Mouse (Mus musculus) brain, embryonic 14.5 days (tissue): ENCODE measurements around the gene Rcan3. TPM values are rescaled to one million over a fixed set of nuclear protein-coding genes. Genes with fewer than 3 reads are reported as not detected.
A peak's percentile ranks its signal among the peaks of the same experiment; 100 is the strongest.

Source experiments
- DNase-seq: peaks from one replicate; pipeline ENCODE4 v3.0.0-alpha.2; 2011; ENCODE audit warnings: low read depth
- CTCF ChIP-seq: fragments of 200-500 bp; IDR thresholded peaks from 2 replicates; pipeline ENCODE4 v1.5.1; 2012; ENCODE audit warnings: inconsistent platforms, mild to moderate bottlenecking, moderate library complexity, borderline replicate concordance; ENCODE audit not compliant: insufficient read depth, insufficient read length; ENCODE audit errors: extremely low read depth
- POLR2A ChIP-seq: fragments of 200-500 bp; IDR thresholded peaks from 2 replicates; pipeline ENCODE4 v1.6.1; 2012; ENCODE audit warnings: mild to moderate bottlenecking, inconsistent platforms, borderline replicate concordance; ENCODE audit not compliant: poor library complexity, insufficient read depth, insufficient read length, severe bottlenecking; ENCODE audit errors: extremely low read depth
- polyA plus RNA-seq: library from polyadenylated mRNA; depleted of rRNA; stranded (reverse); fragments of >200 nt; gene quantifications from 2 replicates; pipeline ENCODE4 v1.2.3, GENCODE M21; 2012; rRNA removed

The Rcan3 gene
- 37.1 and 47.1 TPM in 2 replicates for polyA plus RNA-seq

- peak; percentile 93 for TF ChIP-seq POLR2A
- no peak for TF ChIP-seq CTCF
- peak; percentile 94 for DNase-seq
These were observed at the start of gene Rcan3 for GRCm38 (mm10) chr4:135433443-135434394. Gene Rcan3 (minus strand): TSS chr4:135433853.

- DNase-seq, result no peak
- peak; percentile 10; the same call in 1 of the 2 replicates for TF ChIP-seq CTCF
- TF ChIP-seq POLR2A, result no peak
These were observed 46.7 kb upstream of the Rcan3 start for GRCm38 (mm10) chr4:135480370-135480769.

- TF ChIP-seq CTCF (no peak), POLR2A (no peak)
- no peak for DNase-seq
These were observed 44.2 kb upstream of the Rcan3 start for GRCm38 (mm10) chr4:135477851-135478250.

- no peak for DNase-seq
- TF ChIP-seq POLR2A (no peak), CTCF (no peak)
These were observed 29.8 kb upstream of the Rcan3 start for GRCm38 (mm10) chr4:135463406-135463805.

- DNase-seq, result peak; percentile 20
- TF ChIP-seq POLR2A (no peak), CTCF (no peak)
These were observed 19.9 kb upstream of the Rcan3 start for GRCm38 (mm10) chr4:135453572-135453971.

GRCm38 (mm10) chr4:135453164-135453563 is 19.5 kb upstream of the Rcan3 start:
- TF ChIP-seq POLR2A (no peak), CTCF (no peak)

GRCm38 (mm10) chr4:135451360-135452015 is 17.8 kb upstream of the Rcan3 start:
- TF ChIP-seq CTCF (no peak), POLR2A (no peak)
- DNase-seq, result peak; percentile 63

More at GRCm38 (mm10) chr4:135453164-135453563, 19.5 kb upstream of the Rcan3 start:
- no peak for DNase-seq

- DNase-seq, result no peak
- TF ChIP-seq POLR2A, result no peak
- no peak for TF ChIP-seq CTCF
These were observed 8.8 kb upstream of the Rcan3 start for GRCm38 (mm10) chr4:135442473-135442872.

- DNase-seq, result peak; percentile 43
- no peak for TF ChIP-seq POLR2A
- TF ChIP-seq CTCF, result peak; percentile 46; the same call in 1 of the 2 replicates
These were observed 6.4 kb upstream of the Rcan3 start for GRCm38 (mm10) chr4:135439904-135440522.

GRCm38 (mm10) chr4:135439188-135439647 is 5.6 kb upstream of the Rcan3 start:
- TF ChIP-seq CTCF (no peak), POLR2A (no peak)
- peak; percentile 67 for DNase-seq

GRCm38 (mm10) chr4:135437924-135438323 is 4.3 kb upstream of the Rcan3 start:
- TF ChIP-seq POLR2A (no peak), CTCF (no peak)
- no peak for DNase-seq

GRCm38 (mm10) chr4:135436291-135436690 is 2.6 kb upstream of the Rcan3 start:
- DNase-seq, result no peak

More at GRCm38 (mm10) chr4:135436291-135436690, 2.6 kb upstream of the Rcan3 start:
- TF ChIP-seq POLR2A, result no peak
- TF ChIP-seq CTCF, result no peak
